Mouse (Mus musculus): ENCODE results near the gene Ugt1a1. TPM values are rescaled to one million over a fixed set of nuclear protein-coding genes. Genes with fewer than 3 reads are reported as not detected.

The Ugt1a1 gene
- 0.14 TPM for polyA plus RNA-seq (2014; fragmentation: Illumina TruSeq; extraction: RNeasy Lipid Tissue Mini Kit (QIAGEN cat#74804); ENCODE audit: insufficient read depth, low read depth, low replicate concordance)

GRCm38 (mm10) chr1:88211812-88212211 is at the start of gene Ugt1a1:
Ugt1a1 (plus strand) TSS chr1:88211959.

GRCm38 (mm10) chr1:88165711-88166110 is 46.0 kb upstream of the Ugt1a1 start, which contains the start of gene Ugt1a5:
Ugt1a5 (plus strand) TSS chr1:88166012.

GRCm38 (mm10) chr1:88200456-88200855 is 11.3 kb upstream of the Ugt1a1 start, which contains the start of gene Ugt1a2:
Ugt1a2 (plus strand) TSS chr1:88200601.

GRCm38 (mm10) chr1:88205294-88205922 is 6.4 kb upstream of the Ugt1a1 start, which contains the start of gene Dnajb3:
Dnajb3 (minus strand) TSS chr1:88205782.

GRCm38 (mm10) chr1:88226670-88227379 is 15.1 kb downstream of the Ugt1a1 start, which contains the start of gene Mroh2a:
Mroh2a (plus strand) TSS chr1:88226986.

Other genes with a start within 250 kb of the Ugt1a1 start
- gene Usp40, start 203.4 kb upstream of the Ugt1a1 start, polyA plus RNA-seq (2014; fragmentation: Illumina TruSeq; extraction: RNeasy Lipid Tissue Mini Kit (QIAGEN cat#74804); ENCODE audit: insufficient read depth, low read depth, low replicate concordance): 5.5 TPM
- gene Ugt1a10, start 156.6 kb upstream of the Ugt1a1 start, polyA plus RNA-seq (2014; fragmentation: Illumina TruSeq; extraction: RNeasy Lipid Tissue Mini Kit (QIAGEN cat#74804); ENCODE audit: insufficient read depth, low read depth, low replicate concordance): not detected
- gene Ugt1a9, start 141.2 kb upstream of the Ugt1a1 start, polyA plus RNA-seq (2014; fragmentation: Illumina TruSeq; extraction: RNeasy Lipid Tissue Mini Kit (QIAGEN cat#74804); ENCODE audit: insufficient read depth, low read depth, low replicate concordance): not detected
- gene Ugt1a8, start 124.1 kb upstream of the Ugt1a1 start, polyA plus RNA-seq (2014; fragmentation: Illumina TruSeq; extraction: RNeasy Lipid Tissue Mini Kit (QIAGEN cat#74804); ENCODE audit: insufficient read depth, low read depth, low replicate concordance): not detected
- 3.0 TPM for gene Ugt1a7c, start 116.9 kb upstream of the Ugt1a1 start, polyA plus RNA-seq (2014; fragmentation: Illumina TruSeq; extraction: RNeasy Lipid Tissue Mini Kit (QIAGEN cat#74804); ENCODE audit: insufficient read depth, low read depth, low replicate concordance)
- gene Ugt1a6b, start 108.7 kb upstream of the Ugt1a1 start, polyA plus RNA-seq (2014; fragmentation: Illumina TruSeq; extraction: RNeasy Lipid Tissue Mini Kit (QIAGEN cat#74804); ENCODE audit: insufficient read depth, low read depth, low replicate concordance): 2.4 TPM
- gene Ugt1a6a, start 77.2 kb upstream of the Ugt1a1 start, polyA plus RNA-seq (2014; fragmentation: Illumina TruSeq; extraction: RNeasy Lipid Tissue Mini Kit (QIAGEN cat#74804); ENCODE audit: insufficient read depth, low read depth, low replicate concordance): 25.8 TPM
- not detected for gene Ugt1a5, start 45.9 kb upstream of the Ugt1a1 start, polyA plus RNA-seq (2014; fragmentation: Illumina TruSeq; extraction: RNeasy Lipid Tissue Mini Kit (QIAGEN cat#74804); ENCODE audit: insufficient read depth, low read depth, low replicate concordance)
- not detected for gene Ugt1a2, start 11.4 kb upstream of the Ugt1a1 start, polyA plus RNA-seq (2014; fragmentation: Illumina TruSeq; extraction: RNeasy Lipid Tissue Mini Kit (QIAGEN cat#74804); ENCODE audit: insufficient read depth, low read depth, low replicate concordance)
- gene Dnajb3, start 6.2 kb upstream of the Ugt1a1 start, polyA plus RNA-seq (2014; fragmentation: Illumina TruSeq; extraction: RNeasy Lipid Tissue Mini Kit (QIAGEN cat#74804); ENCODE audit: insufficient read depth, low read depth, low replicate concordance): 1.3 TPM
- gene Mroh2a, start 15.0 kb downstream of the Ugt1a1 start, polyA plus RNA-seq (2014; fragmentation: Illumina TruSeq; extraction: RNeasy Lipid Tissue Mini Kit (QIAGEN cat#74804); ENCODE audit: insufficient read depth, low read depth, low replicate concordance): 0.27 TPM
- gene Hjurp, start 65.7 kb downstream of the Ugt1a1 start, polyA plus RNA-seq (2014; fragmentation: Illumina TruSeq; extraction: RNeasy Lipid Tissue Mini Kit (QIAGEN cat#74804); ENCODE audit: insufficient read depth, low read depth, low replicate concordance): 11.8 TPM
- not detected for gene Trpm8, start 65.7 kb downstream of the Ugt1a1 start, polyA plus RNA-seq (2014; fragmentation: Illumina TruSeq; extraction: RNeasy Lipid Tissue Mini Kit (QIAGEN cat#74804); ENCODE audit: insufficient read depth, low read depth, low replicate concordance)
- gene Spp2, start 195.0 kb downstream of the Ugt1a1 start, polyA plus RNA-seq (2014; fragmentation: Illumina TruSeq; extraction: RNeasy Lipid Tissue Mini Kit (QIAGEN cat#74804); ENCODE audit: insufficient read depth, low read depth, low replicate concordance): not detected

Data from lung, adult 10 weeks (tissue).